Mouse (Mus musculus) inflammation-experienced regulatory T-cells, adult 6 months (primary cell): ENCODE results near the gene Ptgr2. TPM values are rescaled to one million over a fixed set of nuclear protein-coding genes. Genes with fewer than 3 reads are reported as not detected.
A peak's percentile ranks its signal among the peaks of the same experiment; 100 is the strongest.
"Not testable (repeated sequence)": the region's sequence is repeated elsewhere in the genome, so short reads cannot be mapped to it uniquely, and the experiment has no call there.

Source experiments
- ATAC-seq: one replicate; pipeline ENCODE4 v1.8.0; 2017
- polyA plus RNA-seq, 3 experiments: library from polyadenylated mRNA; unstranded; fragments of 100-300 nt; shearing (Covaris generic); gene quantifications; one replicate each; pipeline ENCODE4 v1.2.1; 2017

Ptgr2 gene
- polyA plus RNA-seq, 3 experiments from 2014 or later, result 39.1 to 48.8 (median 47.6) TPM

GRCm38 (mm10) chr12:84311306-84311705, 26.3 kb downstream of the Ptgr2 start:
- no peak for ATAC-seq

DNA sequence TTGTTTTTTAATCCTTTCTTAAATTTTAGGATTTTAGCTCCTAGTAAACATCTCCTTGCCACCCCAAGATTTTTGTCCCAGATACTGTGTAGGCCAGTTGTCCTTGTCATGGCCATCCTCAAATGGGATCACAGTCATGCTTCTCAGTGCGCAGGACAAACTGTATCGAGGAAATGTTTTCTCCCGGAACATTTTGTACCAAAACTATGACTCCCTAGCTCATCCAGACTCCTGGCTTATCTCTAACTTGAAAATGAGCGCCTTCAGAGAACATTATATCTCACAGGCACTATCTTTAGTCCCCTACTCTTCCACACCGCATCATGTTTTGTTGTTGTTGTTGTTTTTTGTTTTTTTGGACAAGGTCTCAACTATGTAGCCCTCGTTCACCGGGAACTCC, 31.0 kb downstream of the Ptgr2 start:
- ATAC-seq, result no peak

- ATAC-seq, result peak; percentile 83
Measured at GRCm38 (mm10) chr12:84316721-84317621, 31.9 kb downstream of the Ptgr2 start, which contains the start of gene Zfp410. Gene Zfp410 (plus strand): TSS chr12:84316852.

DNA sequence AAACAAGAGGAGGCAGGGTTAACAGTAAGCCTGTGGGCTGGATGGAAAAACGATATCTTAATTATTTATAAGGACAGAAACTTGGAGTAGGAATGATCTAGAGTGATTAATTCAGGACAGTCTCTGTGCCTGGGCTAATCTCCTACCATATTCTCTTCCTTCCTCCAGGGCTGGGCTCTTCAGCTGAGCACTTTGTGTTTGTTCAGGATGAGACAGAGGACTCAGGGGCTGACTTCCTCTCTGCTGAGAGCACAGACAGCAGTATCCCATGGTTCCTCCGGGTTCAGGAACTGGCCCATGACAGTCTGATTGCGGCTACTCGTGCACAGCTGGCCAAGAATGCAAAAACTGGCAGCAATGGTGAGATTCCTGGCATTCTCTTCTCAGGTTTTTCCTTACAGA, 42.1 kb downstream of the Ptgr2 start:
- ATAC-seq, result no peak

DNA sequence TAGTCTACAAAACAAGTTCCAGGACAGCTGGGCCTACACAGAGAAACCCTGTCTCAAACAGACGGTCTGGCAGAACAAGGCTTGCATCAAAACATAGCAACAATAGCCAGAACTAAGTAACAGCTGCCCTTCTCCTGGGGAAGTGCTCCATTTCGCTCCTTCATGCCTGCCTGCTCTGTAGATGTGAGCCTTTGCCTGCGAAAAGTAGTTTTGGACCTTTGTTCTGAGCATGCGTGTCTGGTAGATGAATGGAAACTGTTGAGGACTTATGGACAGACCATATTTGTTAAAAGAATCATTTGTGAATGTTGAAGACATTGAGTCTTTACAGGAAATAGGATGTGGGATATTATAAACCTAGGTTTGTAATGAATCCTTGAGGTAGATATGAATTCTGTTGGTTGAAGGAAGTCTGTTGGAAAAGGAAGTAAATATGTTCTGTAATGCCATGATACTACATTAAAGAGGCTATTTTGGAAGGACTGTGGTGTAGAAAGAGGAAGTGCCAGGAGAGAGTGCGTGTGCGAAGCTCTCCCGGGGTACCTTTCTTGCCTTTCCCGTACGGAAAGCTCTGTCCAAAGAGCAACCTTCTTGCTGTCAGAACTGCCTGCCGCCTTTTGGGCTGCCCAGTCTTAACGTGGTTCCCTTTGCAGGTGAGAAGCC, 52.1 kb downstream of the Ptgr2 start:
- ATAC-seq, result no peak

DNA sequence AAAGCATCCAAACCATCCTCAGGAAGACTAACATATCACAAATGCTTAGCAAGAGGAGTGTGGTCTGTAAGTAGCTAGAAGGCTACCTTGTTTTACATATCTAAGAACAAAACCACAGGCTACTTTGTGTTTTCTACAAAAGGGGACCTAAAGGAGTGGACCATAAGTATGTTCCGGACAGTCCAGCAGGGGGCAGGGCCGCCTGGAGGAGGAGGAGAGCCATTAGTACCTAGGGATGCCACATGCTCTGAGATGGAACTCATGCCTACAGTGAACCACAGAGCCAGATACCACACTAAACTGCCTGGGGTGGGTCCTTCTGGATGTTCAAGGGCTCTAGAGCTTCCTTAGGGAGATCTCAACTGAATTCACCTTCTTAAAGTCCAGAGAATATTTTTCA, 62.2 kb downstream of the Ptgr2 start:
- ATAC-seq, result no peak

DNA sequence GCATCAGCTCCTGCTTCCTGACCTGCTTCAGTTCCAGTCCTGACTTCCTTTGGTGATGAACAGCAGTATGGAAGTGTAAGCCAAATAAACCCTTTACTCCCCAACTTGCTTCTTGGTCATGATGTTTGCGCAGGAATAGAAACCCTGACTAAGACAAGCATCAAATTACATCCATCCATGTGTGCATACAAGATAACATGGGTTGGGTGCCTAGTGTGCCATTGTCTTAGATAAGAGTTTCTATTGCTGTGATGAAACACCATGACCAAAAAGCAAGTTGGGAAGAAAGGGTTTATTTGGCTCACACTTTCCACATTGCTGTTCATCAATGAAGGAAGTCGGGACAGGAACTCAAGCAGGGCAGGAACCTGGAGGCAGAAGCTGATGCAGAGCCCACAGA, 73.7 kb downstream of the Ptgr2 start:
- ATAC-seq, result not testable (repeated sequence)

GRCm38 (mm10) chr12:84361555-84362489, 76.8 kb downstream of the Ptgr2 start, which contains the start of the genes Coq6 and Fam161b:
Gene Coq6 (plus strand): TSS chr12:84361657.
Gene Fam161b (minus strand): TSS chr12:84361833.
- peak; percentile 99 for ATAC-seq

- ATAC-seq, result no peak
Measured at GRCm38 (mm10) chr12:84362872-84363271, 77.8 kb downstream of the Ptgr2 start.

DNA sequence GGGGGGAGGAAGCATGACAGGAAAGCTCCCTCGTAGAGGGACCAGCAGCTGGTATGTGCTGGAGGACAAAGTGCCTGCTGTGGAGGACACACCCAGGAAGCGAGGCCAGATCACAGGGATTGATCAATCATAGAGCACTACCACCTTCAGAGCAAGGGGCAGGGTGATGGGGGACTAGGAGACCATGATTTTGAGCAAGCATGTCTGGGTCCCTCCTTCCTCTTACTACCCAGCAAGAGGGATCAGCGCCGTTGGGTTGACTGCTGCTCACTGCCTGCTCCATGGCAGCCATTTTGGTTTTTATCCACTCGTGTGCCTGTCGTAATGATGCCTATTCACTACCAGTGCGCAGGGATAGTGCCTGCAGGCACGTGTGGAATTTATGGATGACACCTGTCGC, 79.3 kb downstream of the Ptgr2 start:
- no peak for ATAC-seq

GRCm38 (mm10) chr12:84365137-84365536, 80.1 kb downstream of the Ptgr2 start:
- ATAC-seq, result no peak

Other genes with a start within 250 kb of the Ptgr2 start
- under 1 TPM in 1 of 3 experiments, not detected in 2; 0.16 TPM for gene Acot4, start 246.9 kb upstream of the Ptgr2 start, polyA plus RNA-seq
- not detected for gene Gm49366, start 246.3 kb upstream of the Ptgr2 start, polyA plus RNA-seq
- not detected for gene Acot3, start 233.1 kb upstream of the Ptgr2 start, polyA plus RNA-seq
- gene Acot5, start 215.9 kb upstream of the Ptgr2 start, polyA plus RNA-seq, result not detected
- 1 to 10 TPM in 1 of 3 experiments, under 1 TPM in 2; 0.38 to 1.0 (median 0.47) TPM for gene Acot6, start 184.6 kb upstream of the Ptgr2 start, polyA plus RNA-seq
- gene Dnal1, start 170.9 kb upstream of the Ptgr2 start, polyA plus RNA-seq, result 1 to 10 TPM in 1 of 3 experiments, not detected in 2; 1.0 TPM
- under 1 TPM in 2 of 3 experiments, not detected in 1; 0.40 to 0.44 TPM for gene Pnma1, start 136.7 kb upstream of the Ptgr2 start, polyA plus RNA-seq
- gene Elmsan1, start 66.4 kb upstream of the Ptgr2 start, polyA plus RNA-seq, result 1 to 10 TPM; 3.9 to 9.5 (median 7.2) TPM
- gene Zfp410, start 31.6 kb downstream of the Ptgr2 start, polyA plus RNA-seq, result 10 to 100 TPM; 48.6 to 67.0 (median 55.4) TPM
- 10 to 100 TPM; 18.4 to 22.7 (median 19.4) TPM for gene Coq6, start 76.4 kb downstream of the Ptgr2 start, polyA plus RNA-seq
- 1 to 10 TPM in 1 of 3 experiments, under 1 TPM in 2; 0.30 to 1.3 (median 0.43) TPM for gene Fam161b, start 76.6 kb downstream of the Ptgr2 start, polyA plus RNA-seq
- gene Entpd5, start 123.8 kb downstream of the Ptgr2 start, polyA plus RNA-seq, result 10 to 100 TPM; 22.4 to 28.4 (median 24.5) TPM
- under 1 TPM; 0.30 to 0.69 (median 0.60) TPM for gene Bbof1, start 123.8 kb downstream of the Ptgr2 start, polyA plus RNA-seq
- 10 to 100 TPM; 31.0 to 35.6 (median 31.9) TPM for gene Rnf113a2, start 132.0 kb downstream of the Ptgr2 start, polyA plus RNA-seq
- 10 to 100 TPM in 2 of 3 experiments, 1 to 10 TPM in 1; 3.9 to 17.8 (median 16.4) TPM for gene Aldh6a1, start 165.8 kb downstream of the Ptgr2 start, polyA plus RNA-seq
- 10 to 100 TPM; 25.6 to 29.4 (median 25.6) TPM for gene Lin52, start 166.2 kb downstream of the Ptgr2 start, polyA plus RNA-seq